Mouse (Mus musculus) gastrocnemius, postnatal 14 days (tissue): ENCODE results near the gene Zswim4. TPM values are rescaled to one million over a fixed set of nuclear protein-coding genes. Genes with fewer than 3 reads are reported as not detected.

Source experiments
- DNase-seq: peaks from one replicate; pipeline ENCODE4 v3.0.0; 2021; ENCODE audit warnings: mixed read lengths
- intact Hi-C: fragments of 180-260 bp; cut with DNase I; formaldehyde crosslinking; loops from one replicate; pipeline ENCODE4 v1.15.1; 2025; ENCODE audit warnings: low total_unique reads
- long read RNA-seq, 2 experiments: library from polyadenylated mRNA; stranded (forward); transcript quantifications; one replicate each; pipeline ENCODE4 v2.0.0; 2021
- total RNA-seq, 2 experiments: library from RNA; stranded (reverse); gene quantifications; 2 replicates each; pipeline ENCODE4 v1.2.3; 2021

Gene Zswim4
- total RNA-seq: 1 to 10 TPM; 5.8 to 6.8 TPM
- long read RNA-seq, experiment 1, full-length matches to known transcripts: 1 of 5 reads
- long read RNA-seq, experiment 1, partial matches to known transcripts: 4 of 5 reads
- long read RNA-seq, experiment 1, other reads (novel, unspliced or antisense): 0 of 5 reads
- long read RNA-seq, experiment 2, partial matches to known transcripts: 1 of 2 reads
- long read RNA-seq, experiment 2, other reads (novel, unspliced or antisense): 1 of 2 reads

GRCm38 (mm10) chr8:84236998-84237473 is at the start of gene Zswim4:
Zswim4 (minus strand) TSS chr8:84237055.
- intact Hi-C loops: no loop called here
- DNase-seq: peak; percentile 96

DNA sequence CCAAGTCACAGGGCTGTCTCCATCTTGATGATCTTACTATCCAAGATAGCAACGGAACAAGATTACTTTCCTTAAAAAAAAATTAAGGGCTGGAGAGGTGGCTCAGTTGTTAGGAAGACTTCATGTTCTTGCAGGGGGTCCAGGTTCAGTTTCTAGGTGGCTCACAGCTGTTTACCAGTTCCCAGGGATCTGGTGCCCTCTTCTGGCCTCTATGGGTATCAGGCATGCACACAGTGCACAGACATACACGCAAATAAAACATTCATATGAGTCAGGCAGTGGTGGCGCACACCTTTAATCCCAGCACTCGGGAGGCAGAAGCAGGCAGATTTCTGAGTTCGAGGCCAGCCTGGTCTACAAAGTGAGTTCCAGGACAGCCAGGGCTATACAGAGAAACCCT is 48.8 kb upstream of the Zswim4 start:
- DNase-seq: peak; percentile 51
- intact Hi-C loops: loop anchor here (10.0 kb wide), 1 partner anchor 101 kb away; the partner anchor contains the start of gene Nanos3

- intact Hi-C loops: loop anchor here (10.0 kb wide), 1 partner anchor 100 kb away; the partner anchor contains the start of gene Nanos3
- peak; percentile 34 for DNase-seq
These were observed 47.8 kb upstream of the Zswim4 start for GRCm38 (mm10) chr8:84284608-84285063.

DNA sequence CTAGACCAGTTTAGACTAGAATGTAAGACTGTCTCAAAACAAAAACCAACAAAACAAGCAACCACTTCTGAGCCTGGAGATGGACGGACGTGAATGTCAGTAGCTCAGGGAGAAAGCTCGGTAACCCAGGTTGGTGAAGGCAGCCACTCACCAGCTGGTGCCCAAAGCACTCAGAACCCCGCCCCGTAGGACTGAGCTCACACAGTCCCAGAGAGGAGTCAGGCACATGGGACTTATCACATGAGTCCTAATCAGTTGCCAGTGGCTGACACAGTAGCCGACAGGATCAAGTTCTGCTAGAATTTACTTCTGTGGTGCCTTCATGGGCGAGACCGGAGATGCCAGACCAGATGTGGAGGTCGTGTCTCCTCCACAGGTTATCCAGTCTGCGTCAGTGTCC is 43.9 kb upstream of the Zswim4 start:
- no peak for DNase-seq
- intact Hi-C loops: loop anchor here (10.0 kb wide), 1 partner anchor 96 kb away; the partner anchor contains the start of gene Nanos3

DNA sequence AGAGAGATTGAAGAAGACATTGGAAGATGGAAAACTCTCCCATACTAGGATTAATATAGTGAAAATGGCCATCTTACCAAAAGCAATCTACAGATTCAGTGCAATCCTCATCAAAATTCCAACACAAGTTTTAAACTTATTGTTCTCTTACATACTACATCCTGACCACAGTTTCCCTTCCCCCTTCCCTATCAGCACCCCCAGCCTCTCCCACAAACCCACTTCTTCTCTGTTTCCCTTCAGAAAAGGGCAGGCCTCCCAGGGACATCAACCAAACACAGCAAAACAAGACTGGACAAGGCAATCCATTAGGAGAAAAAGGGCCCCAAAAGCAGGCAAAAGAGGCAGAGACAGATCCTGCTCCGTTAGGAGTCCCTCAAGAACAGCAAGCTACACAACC is 39.6 kb upstream of the Zswim4 start:
- intact Hi-C loops: no loop called here
- no peak for DNase-seq

DNA sequence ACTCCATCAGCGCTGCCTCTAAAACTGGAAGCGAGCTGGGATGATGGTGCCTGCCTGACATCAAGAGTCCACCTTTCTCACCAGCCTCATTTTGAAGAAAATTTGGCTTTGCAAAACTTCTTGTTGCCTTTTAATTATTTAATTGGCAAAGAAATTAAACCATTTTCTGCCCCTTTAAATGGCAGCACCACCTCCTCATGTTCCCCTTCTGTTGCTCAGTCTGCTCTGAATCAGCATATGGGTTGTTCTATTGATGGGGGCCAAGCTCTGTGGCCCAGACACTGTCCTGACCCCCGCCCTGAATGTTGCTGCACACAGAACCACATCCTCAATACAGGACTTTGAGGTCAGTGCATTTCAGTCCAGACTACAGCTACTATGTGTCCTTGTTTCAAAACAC is 37.1 kb upstream of the Zswim4 start:
- intact Hi-C loops: no loop called here
- no peak for DNase-seq

DNA sequence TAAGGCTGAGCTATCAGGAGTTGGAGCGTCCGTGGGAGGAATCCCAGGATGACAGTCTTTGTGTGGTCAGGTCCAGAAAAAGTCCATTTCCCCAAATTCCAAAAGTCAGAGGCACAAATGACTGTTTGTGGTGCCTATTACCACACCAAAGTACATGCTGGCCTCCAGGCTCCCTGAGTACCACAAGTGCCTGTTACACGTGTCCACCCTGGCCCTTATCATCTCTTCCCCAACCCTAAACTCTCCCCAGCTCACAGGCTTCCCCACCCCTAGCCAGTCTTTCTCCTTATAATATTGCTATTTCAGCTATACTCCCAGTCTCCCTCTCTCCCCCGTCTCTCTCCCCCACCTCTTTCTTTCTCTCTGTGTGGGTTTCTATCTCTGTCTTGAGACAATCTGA is 35.4 kb upstream of the Zswim4 start:
- no peak for DNase-seq
- intact Hi-C loops: no loop called here

DNA sequence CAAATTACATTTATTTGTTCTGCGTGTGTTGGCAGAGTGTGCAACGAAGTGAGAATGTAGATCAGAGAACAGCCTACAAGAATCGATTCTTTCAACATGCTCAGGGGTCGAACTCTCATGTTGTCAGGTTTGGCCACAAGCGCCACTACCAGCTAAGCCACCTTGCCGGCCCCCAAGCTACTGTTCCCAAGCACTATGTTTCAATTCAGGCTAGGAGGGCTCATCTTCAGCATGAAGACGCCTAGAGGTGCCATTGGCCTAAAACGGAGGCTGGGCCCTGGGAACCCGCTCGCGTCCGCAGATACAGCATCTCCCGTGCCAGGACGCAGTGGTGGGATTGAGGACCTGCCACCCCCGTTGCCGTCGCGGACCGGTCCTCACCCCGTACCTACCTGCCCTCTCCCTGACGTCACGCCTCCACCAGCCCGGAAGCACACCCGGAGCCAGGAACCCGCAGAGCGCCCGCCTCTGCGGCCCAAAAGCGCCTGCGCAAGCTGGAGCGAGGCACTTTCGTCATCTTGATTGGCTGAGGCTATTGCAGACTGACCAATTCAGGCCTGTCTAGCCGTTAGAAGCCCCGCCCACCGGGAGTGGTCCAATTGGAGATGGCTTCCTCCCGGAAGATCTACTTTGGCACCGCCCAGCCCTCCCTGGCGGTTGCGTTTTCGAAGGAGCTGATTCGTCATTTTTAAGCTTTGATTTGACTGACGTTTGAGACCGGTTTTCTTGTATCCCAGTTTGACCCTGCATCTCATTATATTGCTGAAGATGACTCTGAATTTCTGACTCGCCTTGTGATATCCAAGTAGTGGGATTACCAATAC is 33.3 kb upstream of the Zswim4 start, which contains the start of gene Ccdc130:
Ccdc130 (minus strand) TSS at position 431 of the 824 bp plus-strand sequence.
- intact Hi-C loops: no loop called here
- DNase-seq: peak; percentile 100

- no peak for DNase-seq
- intact Hi-C loops: no loop called here
These were observed 24.2 kb upstream of the Zswim4 start for GRCm38 (mm10) chr8:84261098-84261497.

DNA sequence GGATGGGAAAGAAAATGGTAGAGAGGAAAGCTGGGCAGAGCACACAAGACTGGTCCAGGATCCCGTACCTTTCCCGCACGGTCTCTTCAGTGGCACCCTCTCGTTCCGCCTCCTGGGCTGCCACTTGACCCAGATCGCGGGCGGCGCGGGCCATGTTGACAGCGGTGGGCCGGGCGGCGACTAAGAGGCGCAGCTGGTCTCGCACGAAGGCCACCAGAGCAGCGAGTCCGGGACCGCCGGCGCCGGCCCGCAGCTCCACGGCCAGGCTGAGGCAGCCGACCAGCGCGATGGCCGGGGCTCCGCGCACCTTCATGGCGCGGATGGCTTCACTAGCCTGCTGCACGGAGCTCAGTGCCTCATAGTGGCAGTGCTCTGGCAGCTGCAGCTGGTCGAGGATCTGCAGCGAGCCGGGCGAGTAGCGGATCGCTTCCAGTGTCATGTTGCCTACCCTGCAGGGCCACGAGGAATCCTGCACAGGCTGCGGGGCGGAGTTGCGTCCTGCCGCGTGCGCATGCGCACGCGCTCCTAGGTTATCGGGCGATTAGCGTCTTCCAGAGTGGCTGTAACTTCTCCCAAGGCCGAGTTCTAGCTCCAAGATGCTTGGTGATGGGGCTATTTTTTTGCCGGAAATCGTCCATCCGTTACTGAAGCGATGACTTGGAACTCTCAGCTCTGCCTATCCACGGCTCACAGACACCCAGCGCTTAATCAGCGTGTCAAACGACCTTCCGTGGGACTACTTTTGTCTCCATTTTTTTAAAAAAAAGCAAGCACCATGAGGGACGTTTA is 20.2 kb upstream of the Zswim4 start, which contains the start of gene Mri1:
Mri1 (minus strand) TSS at position 505 of the 789 bp plus-strand sequence.
- intact Hi-C loops: no loop called here
- DNase-seq: peak; percentile 88

DNA sequence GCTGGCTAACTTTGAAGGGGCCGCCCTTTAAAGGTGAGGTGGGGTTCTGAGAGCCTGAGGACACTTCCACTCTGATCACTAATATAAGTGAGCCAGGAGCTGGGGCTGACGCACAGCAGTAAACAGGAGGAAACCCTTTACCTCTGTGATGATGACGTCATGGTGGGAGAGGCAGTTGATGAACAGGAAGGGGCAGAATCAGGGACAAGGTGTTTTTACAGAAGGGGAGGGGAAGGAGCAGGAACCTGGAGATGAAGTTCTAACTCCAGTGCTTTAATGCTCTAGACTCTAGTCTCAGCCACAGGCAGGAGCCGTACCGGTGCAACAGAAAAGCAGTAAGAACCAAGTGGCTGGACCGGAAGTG is 19.6 kb upstream of the Zswim4 start:
- no peak for DNase-seq
- intact Hi-C loops: no loop called here

DNA sequence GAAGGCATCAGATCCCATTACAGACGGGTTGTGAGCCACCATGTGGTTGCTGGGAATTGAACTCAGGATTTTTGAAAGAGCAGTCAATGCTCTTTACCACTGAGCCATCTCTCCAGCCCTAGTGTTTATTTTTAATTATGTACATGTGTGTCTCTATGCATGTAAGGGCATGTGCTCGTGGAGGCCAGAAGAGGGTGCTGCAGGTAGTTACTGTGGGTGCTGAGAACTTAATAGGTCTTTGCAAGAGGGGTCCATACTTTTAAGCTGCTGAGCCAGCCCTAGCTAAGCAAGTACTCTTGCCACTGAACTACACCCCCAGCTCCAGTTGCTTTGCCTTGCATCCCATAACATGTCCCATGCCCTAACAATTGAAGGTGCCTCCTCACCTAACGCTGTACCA is 19.0 kb upstream of the Zswim4 start:
- DNase-seq: no peak
- intact Hi-C loops: no loop called here

GRCm38 (mm10) chr8:84249257-84250170 is 12.7 kb upstream of the Zswim4 start, which contains the start of gene D8Ertd738e:
D8Ertd738e (minus strand) TSS chr8:84249719.
- intact Hi-C loops: loop anchor here (5.0 kb wide), 1 partner anchor 618 kb away; no protein-coding TSS in a partner anchor

GRCm38 (mm10) chr8:84241821-84242220 is 5.0 kb upstream of the Zswim4 start:
- DNase-seq: no peak
- intact Hi-C loops: no loop called here

More at GRCm38 (mm10) chr8:84249257-84250170, 12.7 kb upstream of the Zswim4 start, which contains the start of gene D8Ertd738e:
- peak; percentile 85 for DNase-seq

- no peak for DNase-seq
- intact Hi-C loops: no loop called here
These were observed 4.3 kb upstream of the Zswim4 start for GRCm38 (mm10) chr8:84241167-84241566.

- DNase-seq: no peak
- intact Hi-C loops: no loop called here
These were observed 831 bp upstream of the Zswim4 start for GRCm38 (mm10) chr8:84237542-84238229.

GRCm38 (mm10) chr8:84236410-84236997 is 351 bp downstream of the Zswim4 start:
- intact Hi-C loops: no loop called here

More at GRCm38 (mm10) chr8:84236410-84236997, 351 bp downstream of the Zswim4 start:
- DNase-seq: no peak
